Mouse (Mus musculus) CH12.LX (cell line): ENCODE results near the gene Wfikkn1. TPM values are rescaled to one million over a fixed set of nuclear protein-coding genes. Genes with fewer than 3 reads are reported as not detected.

Experiments
- DNase-seq: peaks from one replicate; pipeline ENCODE4 v3.0.0-alpha.2; 2013; ENCODE audit errors: extremely low read depth
- H3K27ac ChIP-seq: 2 replicates; pipeline ENCODE4 v1.5.1; 2012; ENCODE audit warnings: low read depth, mild to moderate bottlenecking, control low read depth, moderate library complexity; ENCODE audit not compliant: insufficient read depth
- H3K27me3 ChIP-seq: replicated peaks from 2 replicates; pipeline ENCODE3; 2012; ENCODE audit warnings: inconsistent platforms
- H3K36me3 ChIP-seq, 2 experiments: replicated peaks in 1 of 2; 2 replicates each; pipeline versions ENCODE3 to v1.6.1; 2012; ENCODE audit warnings: inconsistent platforms in 1 of 2, low read length in 1 of 2, mild to moderate bottlenecking in 1 of 2, mixed read lengths in 1 of 2, moderate library complexity in 1 of 2; ENCODE audit not compliant: control insufficient read depth in 1 of 2, insufficient read depth in 1 of 2
- H3K4me1 ChIP-seq, 2 experiments: 2 replicates each; pipeline ENCODE4 v1.6.1; 2012; ENCODE audit warnings: inconsistent platforms in 1 of 2, moderate library complexity in 1 of 2; ENCODE audit not compliant: insufficient read depth in 2 of 2, control insufficient read depth in 1 of 2
- H3K4me2 ChIP-seq: 2 replicates; pipeline ENCODE4 v1.6.1; 2012; ENCODE audit warnings: low read depth, mild to moderate bottlenecking, control low read depth; ENCODE audit not compliant: poor library complexity, insufficient read depth, severe bottlenecking
- H3K4me3 ChIP-seq, 3 experiments: fragments of 150-350 bp in 1 of 3; sonication (generic) in 1 of 3; replicated peaks in 1 of 3; 2 replicates each; pipeline versions ENCODE3 to v1.5.1; 2011 to 2012; ENCODE audit warnings: low read depth in 2 of 3, low read length in 2 of 3, mild to moderate bottlenecking in 2 of 3, moderate library complexity in 2 of 3, control low read depth in 1 of 3, improper control_type of control experiment in 1 of 3, inconsistent platforms in 1 of 3, mixed read lengths in 1 of 3; ENCODE audit not compliant: poor library complexity in 1 of 3
- H3K79me2 ChIP-seq: replicated peaks from 2 replicates; pipeline ENCODE4 v1.6.1; 2012; ENCODE audit warnings: mild to moderate bottlenecking, moderate library complexity; ENCODE audit not compliant: control insufficient read depth, poor library complexity, insufficient read depth, severe bottlenecking; ENCODE audit errors: extremely low read depth
- H3K9ac ChIP-seq: 2 replicates; pipeline ENCODE4 v1.6.1; 2012; ENCODE audit warnings: low read depth, mild to moderate bottlenecking, control low read depth, moderate library complexity; ENCODE audit not compliant: insufficient read depth
- H3K9me3 ChIP-seq: replicated peaks from 2 replicates; pipeline ENCODE3; 2012; ENCODE audit warnings: low read length, inconsistent platforms, mixed read lengths
- BHLHE40 ChIP-seq: IDR thresholded peaks from 2 replicates; pipeline ENCODE4 v1.6.1; 2011; ENCODE audit warnings: mild to moderate bottlenecking, low read depth, low read length, improper control_type of control experiment
- CHD2 ChIP-seq: IDR thresholded peaks from 2 replicates; pipeline ENCODE4 v1.6.1; 2011; ENCODE audit warnings: low read length, improper control_type of control experiment
- E2F4 ChIP-seq: IDR thresholded peaks from 2 replicates; pipeline ENCODE4 v1.6.1; 2011; ENCODE audit warnings: low read depth, low read length, improper control_type of control experiment; ENCODE audit not compliant: insufficient replicate concordance
- ELF1 ChIP-seq: IDR thresholded peaks from 2 replicates; pipeline ENCODE4 v1.6.1; 2014; ENCODE audit warnings: low read depth, mild to moderate bottlenecking, inconsistent platforms, low read length, improper control_type of control experiment
- HCFC1 ChIP-seq: IDR thresholded peaks from 2 replicates; pipeline ENCODE4 v1.6.1; 2012; ENCODE audit warnings: low read depth, mild to moderate bottlenecking, inconsistent platforms, low read length, improper control_type of control experiment
- IRF4 ChIP-seq: IDR thresholded peaks from 2 replicates; pipeline ENCODE4 v1.6.1; 2014; ENCODE audit warnings: low read depth, mild to moderate bottlenecking, inconsistent platforms, low read length, improper control_type of control experiment
- JUND ChIP-seq: conservative IDR thresholded peaks from 2 replicates; pipeline ENCODE4 v1.6.1; 2011; ENCODE audit warnings: low read depth, low read length, improper control_type of control experiment
- KAT2A ChIP-seq: IDR thresholded peaks from 2 replicates; pipeline ENCODE4 v1.6.1; 2012; ENCODE audit warnings: low read length, improper control_type of control experiment, inconsistent platforms; ENCODE audit not compliant: insufficient replicate concordance
- MAFK ChIP-seq: IDR thresholded peaks from 2 replicates; pipeline ENCODE4 v1.6.1; 2011; ENCODE audit warnings: low read length, improper control_type of control experiment; ENCODE audit not compliant: insufficient replicate concordance
- MAX ChIP-seq: IDR thresholded peaks from 2 replicates; pipeline ENCODE4 v1.6.1; 2011; ENCODE audit warnings: low read length, improper control_type of control experiment
- MAZ ChIP-seq: IDR thresholded peaks from 2 replicates; pipeline ENCODE4 v1.6.1; 2012; ENCODE audit warnings: low read depth, mild to moderate bottlenecking, inconsistent platforms, low read length, improper control_type of control experiment, moderate library complexity
- MEF2A ChIP-seq: IDR thresholded peaks from 2 replicates; pipeline ENCODE4 v1.6.1; 2014; ENCODE audit warnings: low read depth, mild to moderate bottlenecking, inconsistent platforms, low read length, improper control_type of control experiment, borderline replicate concordance
- MYC ChIP-seq: IDR thresholded peaks from 2 replicates; pipeline ENCODE4 v1.6.1; 2011; ENCODE audit warnings: low read depth, mild to moderate bottlenecking, improper control_type of control experiment, low read length
- NELFE ChIP-seq: IDR thresholded peaks from 2 replicates; pipeline ENCODE4 v1.6.1; 2011; ENCODE audit warnings: low read depth, low read length, improper control_type of control experiment
- PAX5 ChIP-seq: IDR thresholded peaks from 2 replicates; pipeline ENCODE4 v1.6.1; 2012; ENCODE audit warnings: low read length, inconsistent platforms, mixed read lengths
- POLR2A ChIP-seq: IDR thresholded peaks from 2 replicates; pipeline ENCODE4 v1.6.1; 2011; ENCODE audit warnings: low read depth, mild to moderate bottlenecking, improper control_type of control experiment, low read length
- POLR2AphosphoS2 ChIP-seq: IDR thresholded peaks from 2 replicates; pipeline ENCODE4 v1.6.1; 2011; ENCODE audit warnings: low read depth, low read length, improper control_type of control experiment
- RCOR1 ChIP-seq: conservative IDR thresholded peaks from 2 replicates; pipeline ENCODE4 v1.6.1; 2012; ENCODE audit warnings: low read depth, mild to moderate bottlenecking, inconsistent platforms, low read length, improper control_type of control experiment
- SMC3 ChIP-seq: IDR thresholded peaks from 2 replicates; pipeline ENCODE4 v1.6.1; 2011; ENCODE audit warnings: low read depth, low read length, improper control_type of control experiment
- TBP ChIP-seq: conservative IDR thresholded peaks from 2 replicates; pipeline ENCODE4 v1.6.1; 2011; ENCODE audit warnings: low read depth, low read length, improper control_type of control experiment
- UBTF ChIP-seq: IDR thresholded peaks from 2 replicates; pipeline ENCODE4 v1.6.1; 2012; ENCODE audit warnings: low read depth, mild to moderate bottlenecking, inconsistent platforms, low read length, improper control_type of control experiment, moderate library complexity
- USF2 ChIP-seq: conservative IDR thresholded peaks from 2 replicates; pipeline ENCODE4 v1.6.1; 2011; ENCODE audit warnings: low read depth, low read length, improper control_type of control experiment
- ZNF384 ChIP-seq: IDR thresholded peaks from 2 replicates; pipeline ENCODE4 v1.6.1; 2012; ENCODE audit warnings: low read depth, low read length, improper control_type of control experiment, inconsistent platforms
- dilution Hi-C: fragments of 300-500 bp; cut with MboI; formaldehyde crosslinking; loops from 2 replicates; pipeline ENCODE4 v1.14.3; 2020; ENCODE audit warnings: low sequenced_read_pairs; ENCODE audit not compliant: extremely low pct_unique_long_range_greater_than_20kb, extremely low pct_ligation_motif_present
- in situ Hi-C: fragments of 300-500 bp; cut with MboI; formaldehyde crosslinking; loops from 3 replicates; pipeline ENCODE4 v1.14.3; 2019; ENCODE audit warnings: low sequenced_read_pairs, low pct_ligation_motif_present, low pct_unique_long_range_greater_than_20kb, mixed read lengths
- polyA plus RNA-seq: library from polyadenylated mRNA; unstranded; fragments of >175 nt; gene quantifications from 2 replicates; pipeline ENCODE4 v1.2.1, GENCODE M21; 2012; ENCODE audit warnings: low read depth; ENCODE audit not compliant: insufficient read length
- total RNA-seq, 2 experiments: library from RNA; depleted of rRNA; stranded (reverse); fragments of 300-350 nt in 1 of 2; fragments of >200 nt in 1 of 2; gene quantifications; 2 replicates each; pipeline ENCODE4 v1.2.3; 2012 to 2014

Wfikkn1 gene
- total and polyA plus RNA-seq, 3 experiments, result 0.34 to 0.69 TPM; not detected in 1

DNA sequence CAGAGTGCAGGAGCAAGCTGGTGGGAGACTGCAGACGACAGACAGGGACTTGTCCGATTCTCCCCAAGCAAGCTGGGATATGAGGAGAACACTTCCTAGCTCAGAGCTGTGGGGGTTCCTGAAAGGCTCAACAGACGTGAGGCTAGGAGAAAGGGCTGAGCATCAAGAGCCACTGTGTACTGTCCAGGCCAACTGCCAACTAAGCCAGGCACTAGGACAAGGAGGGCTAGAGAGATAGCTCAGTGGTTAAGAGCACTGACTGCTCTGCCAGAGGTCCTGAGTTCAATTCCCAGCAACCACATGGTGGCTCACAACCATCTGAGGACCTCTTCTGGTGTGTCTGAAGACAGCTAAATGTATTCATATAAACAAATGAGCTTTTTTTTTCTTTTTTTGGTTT, 38.1 kb downstream of the Wfikkn1 start:
- H3K27me3 ChIP-seq, result no peaks in the 10 kb centered on the region
- no peak overlapping the region for H3K4me3 ChIP-seq
- dilution Hi-C loops, result no loop called here
- H3K79me2 ChIP-seq, result peaks cover 14% of the 10 kb centered on the region
- H3K9me3 ChIP-seq, result no peaks in the 10 kb centered on the region
- no peak overlapping the region for H3K9ac ChIP-seq
- TF ChIP-seq TBP (peak; percentile 88), ELF1 (0 out of 2 replicates have a peak, but pooled peaks have one; percentile 30), HCFC1 (no peak), ZNF384 (0 out of 2 replicates have a peak, but pooled peaks have one; percentile 19), MYC (no peak)
- H3K4me2 ChIP-seq, result no peak overlapping the region
- peaks cover 12 to 15% of the 10 kb centered on the region in 2 experiments for H3K4me1 ChIP-seq
- peaks cover 62 to 83% of the 10 kb centered on the region in 2 experiments for H3K36me3 ChIP-seq
- no peak overlapping the region for H3K27ac ChIP-seq
- in situ Hi-C loops, result no loop called here
- DNase-seq, result no peak

DNA sequence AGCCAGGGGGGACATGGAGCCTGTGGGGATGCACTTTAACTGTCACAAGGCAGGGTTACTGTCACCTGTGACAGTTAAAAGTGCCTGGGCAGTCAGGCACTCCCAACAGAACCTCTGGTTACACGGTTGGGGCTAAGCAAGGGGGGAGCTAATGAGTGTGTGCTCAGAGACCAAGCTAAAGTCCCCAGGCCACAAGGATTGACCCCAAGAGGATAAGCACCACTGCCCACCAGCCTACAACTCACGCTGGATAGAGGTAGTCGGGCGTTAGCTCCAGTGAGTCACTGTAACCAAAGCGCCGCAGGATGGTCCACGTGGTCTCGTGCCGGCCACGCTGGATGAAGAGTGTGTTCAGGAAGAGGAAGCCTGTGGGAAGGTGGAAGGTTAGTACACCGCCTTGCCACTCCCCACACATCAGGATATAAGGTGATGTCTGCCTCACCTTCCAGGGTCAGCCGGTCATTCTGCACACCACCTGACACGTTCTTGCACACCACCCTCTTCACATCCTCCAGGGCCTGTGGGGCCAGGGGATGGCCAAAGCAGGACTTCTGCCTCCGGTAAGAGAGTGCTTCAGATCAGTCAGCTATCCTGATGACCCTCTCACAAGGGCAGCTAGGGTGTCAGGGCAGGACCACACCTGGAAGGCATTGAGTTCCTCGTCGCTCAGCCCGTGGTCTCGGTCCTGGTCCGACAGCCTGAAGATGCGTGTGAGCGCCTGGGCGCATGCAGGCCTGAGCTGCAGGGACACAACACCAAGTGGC, 39.4 kb downstream of the Wfikkn1 start, which contains the start of gene Gm20683:
Gene Gm20683 (minus strand): TSS at position 647 of the 764 bp plus-strand sequence.
- Histone ChIP-seq H3K9ac (no peak within 1 kb of the TSS), H3K36me3 (peaks cover 69 to 83% of the 10 kb centered on the region in 2 experiments)

More for the DNA sequence above, 39.4 kb downstream of the Wfikkn1 start, which contains the start of gene Gm20683:
- Histone ChIP-seq H3K4me2 (no peak within 1 kb of the TSS), H3K4me1 (peaks cover 12 to 15% of the 10 kb centered on the region in 2 experiments), H3K27ac (no peak within 1 kb of the TSS), H3K9me3 (no peaks in the 10 kb centered on the region), H3K27me3 (no peaks in the 10 kb centered on the region), H3K79me2 (peaks cover 14% of the 10 kb centered on the region), H3K4me3 (no peak within 1 kb of the TSS)
- dilution Hi-C loops (no loop called here), in situ Hi-C loops (no loop called here)
- TF ChIP-seq RCOR1, result no peak
- TF ChIP-seq JUND, result no peak
- TF ChIP-seq UBTF, result no peak
- no peak for TF ChIP-seq MAFK
- TF ChIP-seq MAZ, result no peak
- TF ChIP-seq E2F4, result no peak
- TF ChIP-seq NELFE, result no peak
- TF ChIP-seq POLR2A, result no peak
- TF ChIP-seq POLR2AphosphoS2, result no peak
- no peak for TF ChIP-seq MAX
- TF ChIP-seq SMC3, result no peak
- TF ChIP-seq PAX5, result no peak
- no peak for TF ChIP-seq KAT2A
- TF ChIP-seq BHLHE40, result no peak
- no peak for TF ChIP-seq USF2
- no peak for TF ChIP-seq ELF1
- TF ChIP-seq MEF2A, result no peak
- no peak for TF ChIP-seq CHD2
- no peak for TF ChIP-seq IRF4
- DNase-seq, result no peak
